Mouse (Mus musculus) heart, postnatal 36 days (tissue): ENCODE measurements around the gene Cnot10. TPM values are rescaled to one million over a fixed set of nuclear protein-coding genes. Genes with fewer than 3 reads are reported as not detected.

ENCODE experiments used
- DNase-seq, 2 experiments: peaks; one replicate each; pipeline ENCODE4 v3.0.0; 2021 to 2022
- intact Hi-C: fragments of 180-260 bp; cut with DNase I; formaldehyde crosslinking; loops from one replicate; pipeline ENCODE4 v1.15.1; 2025
- total RNA-seq, 2 experiments: library from RNA; stranded (reverse); gene quantifications; 2 replicates each; pipeline ENCODE4 v1.2.3; 2021

The Cnot10 gene
- total RNA-seq, 2 experiments from 2014 or later: 21.2 to 23.0 TPM

DNA sequence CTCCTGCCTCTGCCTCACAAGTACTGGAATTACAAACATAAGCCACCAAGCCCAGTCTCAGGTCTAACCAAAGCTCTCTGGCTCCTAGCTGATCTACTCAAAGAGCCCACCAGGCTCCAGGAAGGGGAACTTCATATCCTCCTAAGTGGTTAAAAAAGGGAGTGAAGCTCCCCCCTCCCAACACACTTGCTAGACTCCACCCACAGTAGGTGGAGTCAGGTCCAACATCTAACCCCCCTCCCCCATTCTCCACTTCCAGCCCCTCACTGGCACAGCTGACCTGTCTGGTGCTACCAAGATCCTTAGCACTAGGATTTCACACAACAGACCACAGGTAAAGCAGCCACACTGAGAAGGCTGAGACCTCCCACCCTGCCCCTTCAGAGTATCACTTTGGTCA, 86.2 kb downstream of the Cnot10 start:
- DNase-seq: no peak
- intact Hi-C loops: no loop called here

DNA sequence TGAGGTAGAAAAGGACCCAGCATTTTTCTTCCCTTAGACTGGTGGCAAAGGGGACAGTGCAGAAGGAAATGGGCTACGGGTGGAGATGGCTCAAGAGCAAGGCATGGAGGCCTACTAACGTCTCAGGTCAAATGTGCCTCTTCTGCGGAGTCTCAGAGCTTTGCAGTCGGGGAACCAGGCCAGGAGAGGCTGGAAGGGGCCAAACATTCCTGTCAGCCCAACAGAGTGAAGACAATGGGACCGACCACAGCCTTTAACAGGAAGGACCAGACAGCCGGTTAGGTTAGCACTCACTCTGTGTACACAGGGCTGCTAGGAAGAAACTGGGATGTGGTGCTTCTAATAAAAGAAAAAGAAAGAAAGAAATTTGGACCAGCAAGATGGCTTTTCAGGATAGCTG, 90.0 kb downstream of the Cnot10 start:
- intact Hi-C loops: no loop called here
- DNase-seq: no peak

DNA sequence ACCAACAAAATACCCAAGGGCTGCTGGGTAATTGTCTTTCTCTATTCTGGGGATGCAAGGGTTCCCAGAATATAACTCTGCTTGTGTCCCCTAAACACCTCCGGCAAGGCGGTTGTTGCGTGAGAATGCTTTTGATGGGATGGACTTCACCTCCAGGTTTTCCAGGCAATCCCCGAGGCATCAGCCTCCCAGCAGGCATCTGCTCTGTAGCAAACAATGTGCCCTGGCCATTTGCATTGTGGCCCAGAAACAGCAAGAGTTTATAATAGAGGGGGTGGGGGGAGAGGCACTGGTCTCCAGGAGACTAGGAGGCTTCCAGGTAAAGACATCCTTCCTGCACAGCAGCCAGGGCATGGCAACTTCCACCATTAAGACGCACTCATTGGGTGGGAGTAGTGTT, 90.9 kb downstream of the Cnot10 start:
- DNase-seq: no peak
- intact Hi-C loops: no loop called here

DNA sequence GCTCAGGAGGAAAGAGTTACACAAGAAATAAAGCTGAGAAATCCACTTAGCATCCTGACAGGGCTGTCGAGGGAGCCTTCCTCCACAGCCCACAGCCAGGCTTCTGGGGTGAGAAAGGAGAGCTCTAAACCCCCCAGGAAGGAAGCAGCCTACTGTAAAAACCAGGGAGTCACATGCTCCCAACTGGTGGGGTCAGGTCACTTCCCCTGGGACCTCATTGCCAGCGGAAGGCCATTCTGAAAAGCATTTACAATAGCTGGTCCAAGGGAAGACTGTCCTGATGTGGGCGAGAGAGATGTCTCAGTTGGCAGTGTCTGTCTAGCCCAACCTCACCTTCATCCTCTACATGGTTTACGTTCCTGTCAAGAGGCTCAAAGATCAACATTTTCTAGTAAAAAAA, 91.5 kb downstream of the Cnot10 start:
- no peak for DNase-seq
- intact Hi-C loops: no loop called here

DNA sequence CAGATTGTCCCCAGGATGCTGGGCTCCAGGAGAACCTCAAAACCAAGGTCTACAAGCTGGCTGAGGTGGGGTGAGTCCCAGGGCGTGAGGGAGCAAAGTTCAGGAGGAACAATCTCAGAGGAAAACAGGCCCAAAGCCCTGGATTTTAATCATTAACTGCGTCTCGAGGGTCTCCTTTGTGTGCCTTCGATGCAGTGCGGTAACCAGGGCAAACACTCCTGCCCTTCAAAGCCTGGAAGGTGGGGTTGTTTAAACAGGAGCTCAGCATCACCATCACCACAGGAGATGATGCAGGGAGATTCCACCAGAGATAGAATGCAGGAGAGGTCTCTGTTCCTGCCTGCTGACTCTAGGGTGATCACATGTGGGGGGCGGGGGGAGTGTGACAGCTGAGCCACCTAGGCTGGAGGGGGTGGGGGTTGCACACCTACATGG, 92.3 kb downstream of the Cnot10 start:
- intact Hi-C loops: no loop called here
- no peak for DNase-seq

DNA sequence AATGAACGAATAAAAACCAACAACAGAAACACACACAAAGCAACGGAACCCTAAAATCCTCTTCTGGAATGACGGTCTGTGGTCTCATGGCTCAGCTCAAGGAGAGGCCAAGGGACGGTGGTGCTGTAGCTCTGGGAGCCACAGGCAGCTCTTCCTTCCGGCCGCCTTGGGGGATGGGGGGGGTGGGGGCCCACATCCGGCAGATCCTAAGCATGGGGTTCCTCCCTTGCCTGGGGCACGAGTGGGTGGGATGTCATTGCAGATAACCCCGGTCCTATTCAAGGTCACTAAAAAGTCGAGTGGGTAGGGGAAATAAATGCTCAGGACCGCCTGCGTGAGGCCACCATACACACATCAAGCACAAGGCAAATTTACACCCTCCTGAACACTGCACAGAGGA, 93.2 kb downstream of the Cnot10 start:
- intact Hi-C loops: no loop called here
- DNase-seq: no peak

DNA sequence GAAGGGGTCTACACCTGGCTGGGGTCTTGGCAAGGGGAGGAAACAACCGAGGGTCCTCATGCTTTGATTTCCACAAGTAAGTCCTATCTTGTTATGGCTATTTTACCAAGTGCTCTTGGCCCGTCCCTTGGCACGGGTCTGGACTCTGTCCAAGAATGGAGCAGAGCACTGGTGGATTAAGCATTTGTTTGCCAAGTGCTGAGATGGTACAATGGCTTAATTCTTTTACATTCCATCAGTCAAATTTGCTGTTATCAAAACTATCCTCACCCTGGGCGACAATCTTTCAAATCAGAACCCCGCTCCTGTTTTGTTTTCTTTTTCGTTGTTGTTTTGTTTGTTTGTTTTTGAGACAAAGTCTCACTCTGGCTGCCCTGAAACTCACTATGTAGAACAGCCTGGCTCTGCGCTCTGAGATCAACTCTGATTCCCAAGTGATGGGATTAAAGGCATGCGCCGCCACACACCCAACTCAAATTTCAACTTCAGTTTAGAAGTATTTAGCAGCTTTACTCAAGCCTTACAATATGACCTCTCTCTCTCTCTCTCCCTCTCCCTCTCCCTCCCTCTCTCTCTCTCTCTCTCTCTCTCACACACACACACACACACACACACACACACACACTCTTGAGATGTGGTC, 95.1 kb downstream of the Cnot10 start:
- DNase-seq: no peak
- intact Hi-C loops: no loop called here

DNA sequence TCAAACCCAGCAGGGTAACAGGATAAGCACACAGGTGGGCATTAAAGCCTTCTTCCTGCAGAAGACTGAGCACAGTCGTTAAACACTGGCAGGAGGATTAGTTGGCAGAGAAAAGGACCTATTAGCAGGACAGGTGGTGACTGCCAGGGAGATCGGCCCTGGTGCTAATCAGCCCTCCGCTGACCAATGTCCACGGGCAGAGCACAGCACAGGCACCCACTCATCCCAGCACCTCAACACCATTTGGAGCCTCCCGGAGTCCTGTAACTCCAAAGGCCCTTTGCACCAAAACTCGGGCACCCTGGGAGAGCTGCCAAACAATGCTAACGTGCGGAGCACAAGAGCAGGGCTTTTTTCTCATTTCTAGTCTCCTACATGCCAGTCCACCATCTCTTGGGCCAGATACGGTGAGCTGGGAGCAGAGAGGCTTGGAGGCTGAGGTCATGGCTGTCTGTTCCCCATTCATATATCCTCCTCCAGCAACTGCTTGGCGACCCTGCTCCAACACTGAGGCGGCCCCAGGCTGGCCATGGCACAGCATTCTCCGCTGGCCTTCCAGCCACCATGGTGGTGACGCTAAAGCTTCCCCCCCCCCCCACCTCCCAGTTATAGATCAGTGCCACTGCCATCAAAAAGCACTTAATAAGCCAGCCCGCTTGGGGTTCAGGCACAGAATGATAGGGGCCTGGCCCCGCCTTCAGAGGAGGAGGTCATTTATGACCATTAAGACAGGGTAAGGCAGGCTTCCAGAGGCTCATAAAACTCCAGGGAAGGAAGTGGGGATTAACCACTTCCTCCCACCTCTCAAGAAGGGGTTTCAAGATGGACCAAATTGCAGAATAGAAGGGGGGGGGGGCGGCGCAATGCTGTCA, 95.9 kb downstream of the Cnot10 start:
- no peak for DNase-seq
- intact Hi-C loops: no loop called here

DNA sequence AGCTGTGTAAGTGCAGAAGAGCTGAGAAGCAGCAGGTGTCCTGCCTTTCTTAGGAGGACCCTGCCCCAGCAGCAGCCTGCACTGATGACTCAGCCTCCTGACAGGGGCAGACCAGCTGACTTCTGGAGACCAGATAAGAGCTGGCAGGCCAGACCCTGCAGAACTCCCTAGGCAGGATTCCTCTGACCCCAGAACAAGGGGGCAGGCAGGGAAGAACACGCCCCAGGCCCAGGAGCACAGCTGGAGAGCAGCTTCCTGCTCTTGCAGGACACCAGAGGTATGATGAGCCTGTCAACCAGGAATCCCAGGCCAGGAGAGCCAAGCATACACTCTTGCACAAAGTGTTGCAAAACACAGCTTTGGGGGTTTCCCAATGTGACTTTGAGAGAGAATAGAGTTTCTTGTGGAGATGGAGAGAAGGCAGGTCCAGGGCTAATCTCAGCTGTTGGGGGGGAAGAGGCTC, 98.7 kb downstream of the Cnot10 start:
- DNase-seq: peak; percentile 27 to 29
- intact Hi-C loops: no loop called here

DNA sequence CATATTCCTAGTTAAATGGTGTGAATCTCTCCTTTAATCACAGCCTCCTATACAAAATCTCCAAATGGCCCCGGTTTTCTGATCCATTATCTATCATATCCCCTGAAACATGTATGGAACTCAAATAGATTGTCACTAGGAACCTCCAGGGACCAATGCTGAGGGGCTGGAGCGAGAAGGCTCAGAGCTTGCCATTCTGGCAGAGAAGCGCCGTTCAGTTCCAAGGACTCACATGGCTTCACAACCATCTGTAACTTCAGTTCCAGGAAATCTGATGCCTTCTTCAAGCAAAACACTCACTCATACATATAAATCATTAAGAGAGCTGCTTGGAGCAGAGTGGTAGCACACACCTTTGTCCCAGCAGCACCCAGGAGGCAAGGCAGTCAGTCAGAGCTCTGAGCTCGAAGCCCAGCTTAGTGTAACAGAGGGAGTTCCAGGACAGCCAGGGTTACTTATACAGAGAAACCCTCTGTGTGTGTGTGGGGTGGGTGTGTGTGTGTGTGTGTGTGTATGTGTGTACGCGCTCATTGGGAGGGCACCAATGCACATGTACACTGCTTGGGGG, 100.9 kb downstream of the Cnot10 start:
- intact Hi-C loops: no loop called here
- DNase-seq: no peak

DNA sequence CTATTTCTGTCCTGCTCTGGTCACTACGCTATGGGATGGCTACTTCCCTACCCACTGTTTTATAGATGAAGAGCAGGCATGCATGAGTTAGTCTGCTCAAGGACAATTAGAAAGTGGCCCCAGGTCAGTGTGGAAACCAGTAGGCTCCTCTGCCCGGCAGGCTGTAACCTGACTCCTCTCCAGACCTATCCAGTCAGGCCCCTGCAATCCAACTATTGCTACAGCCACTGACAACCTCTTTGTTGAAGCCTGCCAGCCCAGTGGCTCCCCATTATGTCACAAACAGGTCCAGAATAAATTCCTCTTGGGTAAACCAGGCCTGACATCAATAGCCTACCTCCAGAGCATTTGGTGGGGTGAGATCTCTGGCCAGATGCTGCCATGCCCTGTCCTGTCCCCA, 103.4 kb downstream of the Cnot10 start:
- intact Hi-C loops: no loop called here

More for the DNA sequence above, 103.4 kb downstream of the Cnot10 start:
- no peak for DNase-seq

Other genes with a start within 250 kb of the Cnot10 start
- 10 to 100 TPM; 32.3 to 32.5 TPM for gene Crtap, start 249.5 kb downstream of the Cnot10 start, total RNA-seq
- 10 to 100 TPM; 15.1 to 16.1 TPM for gene Glb1, start 239.1 kb downstream of the Cnot10 start, total RNA-seq
- gene Tmppe, start 239.1 kb downstream of the Cnot10 start, total RNA-seq: 1 to 10 TPM; 3.5 to 4.5 TPM
- gene Ccr4, start 135.3 kb downstream of the Cnot10 start, total RNA-seq: not detected
- gene C130032M10Rik, start 124.5 kb downstream of the Cnot10 start, total RNA-seq: not detected
- not detected for gene Trim71, start 75.8 kb downstream of the Cnot10 start, total RNA-seq
- gene Dync1li1, start 48.6 kb upstream of the Cnot10 start, total RNA-seq: 10 to 100 TPM; 69.9 to 88.1 TPM
- 10 to 100 TPM; 22.3 to 22.4 TPM for gene Cmtm6, start 90.9 kb upstream of the Cnot10 start, total RNA-seq
- 10 to 100 TPM; 12.0 to 15.0 TPM for gene Cmtm7, start 141.7 kb upstream of the Cnot10 start, total RNA-seq
- 10 to 100 TPM; 10.7 to 11.0 TPM for gene Cmtm8, start 204.0 kb upstream of the Cnot10 start, total RNA-seq